Mouse (Mus musculus) midbrain, embryonic 14.5 days (tissue): Measurements from ENCODE around the gene Gper1. TPM values are rescaled to one million over a fixed set of nuclear protein-coding genes. Genes with fewer than 3 reads are reported as not detected.

Experiments used
- ATAC-seq: fragments of 200-750 bp; cut with Nextera tagmentation; 2 replicates; pipeline ENCODE4 v1.8.0; 2017; ENCODE audit warnings: moderate number of reproducible peaks, moderate library complexity; ENCODE audit not compliant: low FRiP score, low TSS enrichment
- DNase-seq: peaks from one replicate; pipeline ENCODE4 v3.0.0-alpha.2; 2015
- H3K27ac ChIP-seq: fragments of 300-500 bp; sonication (generic); replicated peaks from 2 replicates; pipeline ENCODE4 v1.5.1; 2014; ENCODE audit warnings: mild to moderate bottlenecking, low read depth, low read length, moderate library complexity
- H3K27me3 ChIP-seq: fragments of 300-500 bp; sonication (generic); 2 replicates; pipeline ENCODE4 v1.6.1; 2014; ENCODE audit warnings: low read length, control low read depth, mixed read lengths; ENCODE audit not compliant: control insufficient read depth, insufficient read depth
- H3K36me3 ChIP-seq: fragments of 300-500 bp; sonication (generic); 2 replicates; pipeline ENCODE4 v1.6.1; 2014; ENCODE audit warnings: low read length, control low read depth; ENCODE audit not compliant: control insufficient read depth, insufficient read depth
- H3K4me1 ChIP-seq: fragments of 300-500 bp; sonication (generic); 2 replicates; pipeline ENCODE4 v1.6.1; 2014; ENCODE audit warnings: mild to moderate bottlenecking, antibody characterized with exemption, low read length, control low read depth; ENCODE audit not compliant: control insufficient read depth, insufficient read depth
- H3K4me2 ChIP-seq: fragments of 300-500 bp; sonication (generic); 2 replicates; pipeline ENCODE4 v1.6.1; 2014; ENCODE audit warnings: mild to moderate bottlenecking, low read length, moderate library complexity
- H3K4me3 ChIP-seq: fragments of 300-500 bp; sonication (generic); replicated peaks from 2 replicates; pipeline ENCODE4 v1.5.1; 2014; ENCODE audit warnings: low read depth, low read length
- H3K9ac ChIP-seq: fragments of 300-500 bp; sonication (generic); replicated peaks from 2 replicates; pipeline ENCODE4 v1.6.1; 2014; ENCODE audit warnings: mild to moderate bottlenecking, low read length, moderate library complexity
- H3K9me3 ChIP-seq: fragments of 300-500 bp; sonication (generic); 2 replicates; pipeline ENCODE4 v1.6.1; 2016; ENCODE audit warnings: low read length, control low read depth, mixed read lengths; ENCODE audit not compliant: control insufficient read depth
- WGBS: fragments of 180-500 bp; shearing (Covaris S2); extraction: QIAGEN DNeasy Blood & Tissue Kit; methylation state at CpG from one replicate; pipeline ENCODE4 v1.1.7; 2014; 5-methylcytosine and 5-hydroxymethylcytosine counted together
- polyA plus RNA-seq: library from polyadenylated mRNA; unstranded; fragments of >200 nt; fragmentation: Nextera tagmentation; extraction: Ambion mirVana; gene quantifications from 2 replicates; pipeline ENCODE4 v1.2.1, GENCODE M21; 2014

Gper1 gene
- polyA plus RNA-seq, 1 experiment from 2014 or later = 9.6 TPM

DNA sequence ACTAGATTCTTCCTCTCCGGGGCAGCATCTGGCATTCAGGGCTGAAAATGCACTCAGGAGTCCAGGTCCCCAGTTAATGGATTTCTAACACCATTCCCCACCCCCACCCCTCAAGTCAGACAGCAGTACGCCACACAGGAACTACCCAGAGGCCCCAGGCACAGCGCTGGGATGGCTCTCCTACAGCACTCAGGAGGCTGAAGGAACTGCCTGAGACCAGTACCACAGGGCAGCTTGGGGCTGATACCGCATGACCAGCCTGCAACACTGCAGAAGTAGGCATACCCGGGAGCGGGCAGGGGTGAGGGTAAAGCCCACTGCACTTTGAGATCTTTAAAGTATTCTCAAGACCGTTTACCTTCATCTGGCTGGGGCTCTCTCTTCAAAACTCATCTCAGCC is 17.5 kb upstream of the Gper1 start:
- no peaks in the 10 kb centered on the region for H3K36me3 ChIP-seq
- H3K4me3 ChIP-seq = no peak overlapping the region
- H3K4me1 ChIP-seq = no peaks in the 10 kb centered on the region
- no peak for DNase-seq
- WGBS = 79% methylated on average over 7 of the region's 7 CpGs
- no peak overlapping the region for H3K4me2 ChIP-seq
- H3K27ac ChIP-seq = no peak overlapping the region
- ATAC-seq = no peak
- H3K9ac ChIP-seq = no peak overlapping the region
- H3K27me3 ChIP-seq = no peaks in the 10 kb centered on the region
- H3K9me3 ChIP-seq = no peaks in the 10 kb centered on the region

DNA sequence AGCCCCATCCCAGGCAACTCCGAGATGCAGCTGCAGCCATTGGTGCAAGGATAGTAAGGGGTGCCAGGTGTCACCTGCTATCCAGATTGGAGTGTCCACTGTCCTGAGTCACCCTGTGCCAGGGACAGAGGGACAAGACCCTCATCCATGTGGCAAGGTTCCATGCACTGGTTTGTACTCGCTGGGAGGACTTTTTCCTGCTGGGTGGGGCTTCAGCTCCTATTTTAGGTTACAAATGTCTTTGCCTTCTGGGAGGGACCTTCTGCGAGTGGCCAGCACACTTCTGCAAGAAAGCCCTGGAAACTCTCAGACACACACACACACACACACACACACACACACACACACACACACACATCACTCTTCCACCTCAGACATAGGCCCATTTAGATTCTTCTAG is 17.0 kb upstream of the Gper1 start:
- Histone ChIP-seq H3K27me3 (no peaks in the 10 kb centered on the region), H3K27ac (no peak overlapping the region), H3K4me2 (no peak overlapping the region), H3K4me1 (no peaks in the 10 kb centered on the region), H3K4me3 (no peak overlapping the region), H3K36me3 (no peaks in the 10 kb centered on the region), H3K9ac (no peak overlapping the region), H3K9me3 (no peaks in the 10 kb centered on the region)
- WGBS = 88% methylated on average over 3 of the region's 3 CpGs
- no peak for DNase-seq
- no peak for ATAC-seq

DNA sequence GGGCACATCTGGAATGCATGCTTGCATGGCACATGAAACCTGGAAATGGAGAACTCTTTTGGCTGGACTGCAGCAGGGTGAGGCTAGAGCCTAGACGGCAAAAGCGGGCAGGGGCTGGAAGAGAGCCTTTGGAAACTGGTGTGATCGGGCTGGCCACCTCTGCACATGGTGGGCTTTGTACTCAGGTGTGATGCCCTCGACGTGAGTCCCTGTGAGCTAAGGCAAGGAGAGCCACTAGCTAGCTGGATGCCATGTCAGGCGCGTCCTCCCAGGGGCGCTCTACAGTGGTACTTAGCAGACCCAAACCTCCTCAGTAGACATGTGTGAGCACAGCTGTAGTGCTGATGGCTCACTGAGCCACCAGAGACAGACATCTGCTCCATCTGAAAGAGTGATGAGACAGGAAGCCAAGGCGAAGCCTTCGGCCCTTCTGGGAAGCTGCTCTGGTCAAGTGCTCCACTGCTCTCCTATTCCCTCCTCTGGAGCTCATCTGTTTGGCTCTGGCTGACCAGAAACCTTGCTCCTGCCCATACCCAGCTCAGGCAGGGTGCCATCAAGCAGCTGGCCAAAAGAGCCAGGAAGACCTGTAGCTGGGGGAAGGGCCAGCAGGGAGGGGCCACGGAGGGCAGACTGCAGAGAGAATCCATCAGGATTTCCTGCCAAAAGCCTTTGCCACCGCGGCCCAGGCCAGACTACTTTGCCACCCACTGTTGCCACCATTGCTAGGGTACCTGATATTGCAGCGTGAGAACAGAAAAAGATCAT is 15.6 kb upstream of the Gper1 start:
- H3K9ac ChIP-seq = no peak overlapping the region
- DNase-seq (no peak), ATAC-seq (no peak)
- no peaks in the 10 kb centered on the region for H3K9me3 ChIP-seq
- 86% methylated on average over 14 of the region's 14 CpGs for WGBS
- H3K36me3 ChIP-seq = no peaks in the 10 kb centered on the region
- no peaks in the 10 kb centered on the region for H3K4me1 ChIP-seq
- H3K27ac ChIP-seq = no peak overlapping the region; the same call in 1 of the 2 replicates
- no peak overlapping the region for H3K4me3 ChIP-seq
- no peaks in the 10 kb centered on the region for H3K27me3 ChIP-seq
- H3K4me2 ChIP-seq = no peak overlapping the region

DNA sequence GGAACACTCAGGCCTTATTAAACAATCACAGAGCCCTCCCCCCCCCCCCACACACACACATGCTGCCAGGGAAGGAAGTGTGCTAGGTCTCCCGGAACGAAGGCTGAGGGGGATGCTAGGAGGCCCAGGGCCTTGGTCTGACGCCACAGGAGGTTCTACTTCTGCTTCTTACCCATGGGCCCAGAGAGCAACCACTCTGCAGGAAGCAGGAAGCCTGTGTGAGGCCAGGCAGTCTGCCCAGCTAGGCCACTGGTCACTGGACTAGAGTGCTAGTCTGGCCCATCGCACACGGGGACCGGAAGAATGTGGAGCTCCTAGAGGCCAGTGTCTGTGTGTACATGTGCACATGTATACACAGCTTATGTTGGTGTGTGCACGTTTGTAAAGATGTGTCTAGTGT is 14.4 kb upstream of the Gper1 start:
- Histone ChIP-seq H3K27ac (no peak overlapping the region), H3K4me2 (no peak overlapping the region), H3K36me3 (no peaks in the 10 kb centered on the region), H3K4me1 (no peaks in the 10 kb centered on the region), H3K9ac (no peak overlapping the region), H3K9me3 (no peaks in the 10 kb centered on the region), H3K27me3 (no peaks in the 10 kb centered on the region), H3K4me3 (no peak overlapping the region)
- DNase-seq (no peak), ATAC-seq (no peak)
- WGBS = 89% methylated on average over 7 of the region's 7 CpGs

DNA sequence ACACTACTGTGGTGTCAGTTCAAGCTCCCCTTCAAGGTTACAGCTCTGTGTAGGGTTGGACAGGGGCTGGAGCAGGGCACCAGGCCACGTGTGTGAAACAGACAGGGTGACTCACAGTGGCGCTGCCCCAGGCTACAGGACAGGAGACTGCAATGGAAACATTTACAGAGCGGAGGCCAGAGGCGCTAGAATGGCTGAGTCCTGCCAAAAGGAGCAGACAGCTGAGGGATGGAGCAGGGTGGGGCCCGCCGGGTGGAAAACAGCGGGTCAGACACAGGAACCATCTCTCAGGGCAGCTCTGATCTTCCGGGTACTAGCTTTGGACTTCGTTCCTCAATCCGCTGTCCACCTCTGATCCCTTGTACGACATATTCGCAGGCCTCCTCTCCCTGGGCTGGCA is 13.5 kb upstream of the Gper1 start:
- no peak overlapping the region for H3K4me2 ChIP-seq
- WGBS = 91% methylated on average over 12 of the region's 12 CpGs
- H3K9me3 ChIP-seq = no peaks in the 10 kb centered on the region
- H3K9ac ChIP-seq = no peak overlapping the region
- H3K27me3 ChIP-seq = no peaks in the 10 kb centered on the region
- no peak for ATAC-seq
- H3K27ac ChIP-seq = no peak overlapping the region
- H3K4me1 ChIP-seq = no peaks in the 10 kb centered on the region
- no peak for DNase-seq
- no peak overlapping the region for H3K4me3 ChIP-seq
- no peaks in the 10 kb centered on the region for H3K36me3 ChIP-seq

DNA sequence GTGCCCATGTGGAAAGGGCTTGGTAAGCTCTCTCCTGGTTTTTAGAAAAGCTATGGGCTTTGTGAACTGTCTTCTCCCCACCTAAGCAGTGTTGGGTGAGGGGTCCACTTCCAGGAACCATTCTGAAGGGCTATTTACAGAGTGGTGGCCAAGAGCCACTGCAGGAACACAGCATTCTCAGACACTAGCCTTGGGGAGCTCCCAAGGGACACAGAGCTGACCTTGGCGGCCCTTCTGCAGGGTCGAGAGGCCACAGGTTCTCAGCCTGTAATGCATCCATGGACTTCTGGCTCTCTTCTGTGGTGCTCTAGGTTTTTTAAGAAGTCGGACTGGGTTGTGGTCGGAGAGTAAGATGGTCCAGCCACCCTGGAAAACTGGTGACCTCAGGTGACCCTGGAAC is 12.9 kb upstream of the Gper1 start:
- no peaks in the 10 kb centered on the region for H3K9me3 ChIP-seq
- H3K4me1 ChIP-seq = no peaks in the 10 kb centered on the region
- H3K27me3 ChIP-seq = no peaks in the 10 kb centered on the region
- no peak overlapping the region for H3K4me2 ChIP-seq
- ATAC-seq (no peak), DNase-seq (no peak)
- no peak overlapping the region for H3K27ac ChIP-seq
- no peak overlapping the region for H3K4me3 ChIP-seq
- no peak overlapping the region for H3K9ac ChIP-seq
- H3K36me3 ChIP-seq = no peaks in the 10 kb centered on the region
- WGBS = 93% methylated on average over 4 of the region's 4 CpGs

DNA sequence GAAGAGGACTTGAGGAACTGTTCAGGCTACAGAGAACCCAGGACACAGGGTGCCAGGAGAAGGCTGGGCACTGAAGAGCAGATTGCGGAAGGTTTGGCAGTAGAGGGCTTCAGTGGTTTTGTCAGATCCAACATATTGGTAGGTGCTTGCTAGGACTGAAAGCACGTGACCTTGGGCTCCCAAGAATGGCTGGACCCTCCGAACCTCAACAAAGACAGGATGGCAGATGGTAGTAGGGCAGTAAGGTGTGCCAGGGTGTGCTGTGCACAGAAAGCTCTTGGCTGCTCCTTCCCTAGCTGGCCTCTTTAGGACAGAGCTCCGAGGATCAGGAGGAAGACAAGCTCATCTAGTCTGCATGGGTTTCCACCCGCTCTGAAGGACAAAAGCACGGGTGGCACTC is 11.8 kb upstream of the Gper1 start:
- Histone ChIP-seq H3K9me3 (no peaks in the 10 kb centered on the region), H3K4me1 (no peaks in the 10 kb centered on the region), H3K4me2 (no peak overlapping the region), H3K4me3 (no peak overlapping the region), H3K36me3 (no peaks in the 10 kb centered on the region), H3K9ac (no peak overlapping the region), H3K27ac (no peak overlapping the region), H3K27me3 (no peaks in the 10 kb centered on the region)
- DNase-seq (no peak), ATAC-seq (no peak)
- WGBS = 95% methylated on average over 6 of the region's 6 CpGs

DNA sequence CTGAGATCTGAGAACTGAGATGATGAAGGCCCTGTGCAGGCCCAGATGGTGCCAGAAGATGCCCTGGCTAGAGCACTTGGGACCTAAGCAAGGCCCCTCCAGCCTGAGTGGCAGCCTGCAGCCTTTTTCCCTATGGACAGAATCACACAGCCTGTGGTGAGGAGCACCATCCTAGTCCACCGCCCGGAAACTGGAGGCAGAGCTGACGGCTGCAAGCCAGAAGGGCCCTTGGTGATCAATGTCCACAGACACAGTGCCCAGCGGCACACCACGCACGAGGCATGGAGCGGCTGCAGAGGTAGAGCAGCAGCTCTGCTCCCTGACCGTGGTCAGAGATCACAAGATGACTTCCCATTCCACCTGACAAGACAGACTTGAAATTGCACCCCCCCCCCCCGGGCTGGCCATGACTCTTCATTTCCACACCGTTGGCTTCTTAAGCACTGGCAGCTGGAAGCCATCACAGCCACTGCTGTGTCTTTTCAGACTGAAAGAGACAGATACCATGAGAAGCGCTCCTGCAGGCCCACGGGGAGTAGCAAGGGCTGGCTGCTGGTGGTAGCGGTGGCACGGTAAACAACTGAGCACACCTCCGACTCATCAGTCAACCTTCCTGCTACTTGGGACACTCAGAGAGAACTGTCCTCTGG is 11.2 kb upstream of the Gper1 start:
- Histone ChIP-seq H3K27ac (no peak overlapping the region), H3K9me3 (no peaks in the 10 kb centered on the region), H3K4me2 (no peak overlapping the region), H3K4me3 (no peak overlapping the region), H3K9ac (no peak overlapping the region), H3K36me3 (no peaks in the 10 kb centered on the region), H3K27me3 (no peaks in the 10 kb centered on the region), H3K4me1 (no peaks in the 10 kb centered on the region)
- ATAC-seq = no peak
- DNase-seq = no peak
- WGBS = 80% methylated on average over 15 of the region's 15 CpGs

DNA sequence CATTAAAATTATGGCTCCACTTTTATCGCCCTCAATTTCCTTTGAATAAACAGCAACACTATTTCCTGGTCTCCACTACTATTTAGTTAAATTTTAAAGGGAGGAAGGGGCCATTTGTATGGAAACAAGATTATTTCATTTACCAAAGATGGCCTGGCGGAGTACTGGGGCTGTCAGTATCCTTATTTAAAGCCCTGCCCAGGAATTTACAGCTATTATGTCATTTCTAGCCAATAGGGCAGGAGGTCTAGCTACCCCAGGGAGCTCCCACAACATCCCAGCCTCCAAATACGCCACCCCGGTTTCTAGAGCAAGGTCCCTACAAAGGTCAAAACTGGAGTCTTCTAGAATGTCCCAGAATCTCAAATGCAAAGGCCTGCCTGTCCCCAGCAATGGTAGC is 9.4 kb upstream of the Gper1 start:
- no peak overlapping the region for H3K4me2 ChIP-seq
- H3K9me3 ChIP-seq = no peaks in the 10 kb centered on the region
- H3K9ac ChIP-seq = no peak overlapping the region
- DNase-seq (no peak), ATAC-seq (no peak)
- H3K27me3 ChIP-seq = no peaks in the 10 kb centered on the region
- H3K36me3 ChIP-seq = no peaks in the 10 kb centered on the region
- H3K4me1 ChIP-seq = no peaks in the 10 kb centered on the region; the same call in 1 of the 2 replicates
- H3K4me3 ChIP-seq = no peak overlapping the region
- H3K27ac ChIP-seq = no peak overlapping the region
- 94% methylated on average over 4 of the region's 4 CpGs for WGBS
